Mouse (Mus musculus): Measurements from ENCODE around the gene C1qtnf3. TPM values are rescaled to one million over a fixed set of nuclear protein-coding genes. Genes with fewer than 3 reads are reported as not detected.

C1qtnf3 gene
- polyA plus RNA-seq, 1 experiment from 2014 or later, result 2.5 TPM

DNA sequence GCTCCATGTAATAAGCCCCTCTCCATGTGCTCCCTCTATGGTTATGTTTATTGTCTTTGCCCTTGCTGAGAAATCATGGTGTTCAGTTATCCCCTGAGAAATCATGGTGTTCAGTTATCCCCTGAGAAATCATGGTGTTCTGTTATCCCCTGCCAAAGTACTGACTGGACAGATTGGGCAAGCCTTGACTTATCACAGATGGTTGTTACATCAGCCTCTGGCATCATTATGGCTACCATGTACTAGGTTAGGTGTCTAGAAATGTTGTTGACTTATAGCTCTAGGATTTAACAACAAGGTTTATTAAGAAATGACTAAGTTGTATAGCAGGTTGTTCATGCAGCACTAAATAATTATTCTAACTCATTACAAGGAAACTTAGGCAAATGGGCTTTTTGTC lies 30.1 kb upstream of the C1qtnf3 start:
- TF ChIP-seq CTCF (IDR thresholded peaks at IDR 0.05), result no peak
- TF ChIP-seq EP300 (IDR thresholded peaks at IDR 0.05), result no peak
- no peak for ATAC-seq

GRCm38 (mm10) chr15:10922570-10922969 lies 29.6 kb upstream of the C1qtnf3 start:
- ATAC-seq, result no peak; the same call in 1 of the 2 replicates
- WGBS, result 41% methylated on average over 3 of the region's 3 CpGs

More for the DNA sequence above, 30.1 kb upstream of the C1qtnf3 start:
- DNase-seq (ENCODE audit: low spot score), result no peak
- no peaks in the 10 kb centered on the region for H3K4me1 ChIP-seq (ENCODE audit: insufficient read depth, low read depth, low read length)
- no peak overlapping the region for H3K27ac ChIP-seq (ENCODE audit: low read length)
- no peak overlapping the region for H3K9ac ChIP-seq (replicated peaks; ENCODE audit: low read depth)
- no peak overlapping the region for H3K4me2 ChIP-seq (replicated peaks; ENCODE audit: low read depth, low read length)
- H3K36me3 ChIP-seq (ENCODE audit: insufficient read depth, low read length), result no peaks in the 10 kb centered on the region
- no peaks in the 10 kb centered on the region for H3K27me3 ChIP-seq (replicated peaks; ENCODE audit: insufficient read depth, low read length)
- H3K9me3 ChIP-seq (ENCODE audit: low read length), result no peaks in the 10 kb centered on the region
- no peak overlapping the region for H3K4me3 ChIP-seq (ENCODE audit: low read depth, low read length)

DNA sequence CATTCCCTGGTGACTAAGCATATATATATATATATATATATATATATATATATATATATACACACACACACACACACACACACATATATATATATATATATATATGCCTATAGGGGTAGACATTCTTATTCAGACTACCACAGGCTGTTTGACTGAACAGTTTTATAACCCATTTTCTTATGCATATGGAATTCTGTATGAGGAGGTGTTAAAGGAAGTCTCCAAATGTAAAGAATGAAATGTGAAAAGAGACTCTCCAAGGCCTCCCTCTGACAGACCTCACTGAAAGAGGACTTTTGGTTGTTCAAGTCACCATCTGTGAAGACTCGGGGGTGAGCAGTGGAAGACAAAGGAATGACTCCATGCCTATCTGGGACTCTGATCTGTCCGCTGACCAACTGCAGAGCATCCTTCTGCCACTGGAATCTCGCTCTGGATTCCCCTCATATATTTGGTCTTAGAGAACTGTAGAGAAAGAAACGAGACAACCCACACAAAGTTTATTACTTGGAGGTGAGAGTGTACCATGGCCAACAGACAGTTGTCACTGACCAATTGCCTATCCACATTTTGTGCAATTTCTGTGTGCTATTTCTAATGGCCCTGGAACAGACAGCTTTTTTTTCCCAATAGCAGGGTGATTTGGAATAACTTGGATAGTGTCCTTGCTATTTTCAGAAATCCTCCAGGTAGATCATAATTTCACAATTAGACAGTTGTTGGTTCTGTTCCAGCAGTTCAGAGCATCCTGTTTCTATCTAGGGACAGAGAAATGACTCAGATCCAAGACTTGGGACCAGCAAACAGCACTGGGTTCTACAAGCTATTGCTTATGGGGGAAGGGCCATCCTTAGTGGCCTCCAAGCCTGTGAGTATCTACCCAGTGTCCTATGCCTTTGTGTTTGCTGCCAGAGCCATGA lies 28.8 kb upstream of the C1qtnf3 start:
- Histone ChIP-seq H3K9ac (replicated peaks; ENCODE audit: low read depth) (no peak overlapping the region), H3K36me3 (ENCODE audit: insufficient read depth, low read length) (no peaks in the 10 kb centered on the region), H3K4me1 (ENCODE audit: insufficient read depth, low read depth, low read length) (no peaks in the 10 kb centered on the region), H3K27ac (ENCODE audit: low read length) (no peak overlapping the region), H3K27me3 (replicated peaks; ENCODE audit: insufficient read depth, low read length) (no peaks in the 10 kb centered on the region), H3K9me3 (ENCODE audit: low read length) (no peaks in the 10 kb centered on the region), H3K4me3 (ENCODE audit: low read depth, low read length) (no peak overlapping the region), H3K4me2 (replicated peaks; ENCODE audit: low read depth, low read length) (no peak overlapping the region)
- WGBS, result 71% methylated on average over 4 of the region's 4 CpGs
- ATAC-seq (no peak), DNase-seq (ENCODE audit: low spot score) (no peak)
- TF ChIP-seq CTCF (IDR thresholded peaks at IDR 0.05), result no peak
- TF ChIP-seq EP300 (IDR thresholded peaks at IDR 0.05), result no peak

More at GRCm38 (mm10) chr15:10922570-10922969, 29.6 kb upstream of the C1qtnf3 start:
- TF ChIP-seq CTCF (IDR thresholded peaks at IDR 0.05) (no peak), EP300 (IDR thresholded peaks at IDR 0.05) (no peak)
- Histone ChIP-seq H3K27ac (ENCODE audit: low read length) (no peak overlapping the region), H3K4me1 (ENCODE audit: insufficient read depth, low read depth, low read length) (no peaks in the 10 kb centered on the region), H3K36me3 (ENCODE audit: insufficient read depth, low read length) (no peaks in the 10 kb centered on the region), H3K9me3 (ENCODE audit: low read length) (no peaks in the 10 kb centered on the region), H3K4me2 (replicated peaks; ENCODE audit: low read depth, low read length) (no peak overlapping the region), H3K4me3 (ENCODE audit: low read depth, low read length) (no peak overlapping the region), H3K9ac (replicated peaks; ENCODE audit: low read depth) (no peak overlapping the region), H3K27me3 (replicated peaks; ENCODE audit: insufficient read depth, low read length) (no peaks in the 10 kb centered on the region)
- no peak for DNase-seq (ENCODE audit: low spot score)

GRCm38 (mm10) chr15:10927325-10927724 lies 24.8 kb upstream of the C1qtnf3 start:
- TF ChIP-seq CTCF (IDR thresholded peaks at IDR 0.05), result no peak
- TF ChIP-seq EP300 (IDR thresholded peaks at IDR 0.05), result no peak
- DNase-seq (ENCODE audit: low spot score), result no peak
- 57% methylated on average over 8 of the region's 8 CpGs for WGBS
- H3K4me1 ChIP-seq (ENCODE audit: insufficient read depth, low read depth, low read length), result no peaks in the 10 kb centered on the region
- no peak for ATAC-seq
- H3K27ac ChIP-seq (ENCODE audit: low read length), result no peak overlapping the region
- H3K4me3 ChIP-seq (ENCODE audit: low read depth, low read length), result no peak overlapping the region
- H3K9ac ChIP-seq (replicated peaks; ENCODE audit: low read depth), result no peak overlapping the region
- no peaks in the 10 kb centered on the region for H3K36me3 ChIP-seq (ENCODE audit: insufficient read depth, low read length)
- no peak overlapping the region for H3K4me2 ChIP-seq (replicated peaks; ENCODE audit: low read depth, low read length)
- H3K9me3 ChIP-seq (ENCODE audit: low read length), result no peaks in the 10 kb centered on the region
- no peaks in the 10 kb centered on the region for H3K27me3 ChIP-seq (replicated peaks; ENCODE audit: insufficient read depth, low read length)

DNA sequence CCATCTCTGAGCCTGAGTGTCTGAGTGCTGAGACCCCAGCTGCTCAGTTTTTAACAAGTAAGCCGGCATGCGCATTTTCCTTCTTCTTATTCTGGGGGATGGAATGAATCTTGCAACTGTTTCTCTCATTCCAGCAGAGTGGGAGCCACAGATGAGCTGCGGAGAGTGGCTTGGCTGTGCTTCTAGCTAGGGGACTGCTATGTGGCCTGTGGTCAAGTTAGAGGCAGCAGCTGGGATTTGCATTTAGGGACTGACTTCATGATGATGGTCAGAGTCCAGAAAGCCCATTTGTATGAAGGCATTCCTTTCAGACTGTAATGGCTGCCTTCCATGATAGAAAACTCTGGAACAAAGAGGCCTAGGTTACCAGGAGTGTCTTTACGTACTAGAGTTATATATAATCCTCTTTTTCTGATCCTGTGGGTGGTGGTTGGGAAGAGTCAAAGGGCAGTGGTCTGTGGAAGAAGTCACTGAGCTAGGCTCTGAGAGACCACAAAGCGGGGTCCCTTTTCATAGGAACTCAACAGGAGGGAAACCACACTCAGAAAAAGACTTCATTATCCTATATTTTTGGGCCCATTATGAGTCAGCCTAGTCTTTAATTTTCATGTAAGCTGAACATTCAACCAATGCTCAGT lies 23.4 kb upstream of the C1qtnf3 start:
- no peaks in the 10 kb centered on the region for H3K9me3 ChIP-seq (ENCODE audit: low read length)
- DNase-seq (ENCODE audit: low spot score) (no peak), ATAC-seq (no peak)
- no peak overlapping the region for H3K9ac ChIP-seq (replicated peaks; ENCODE audit: low read depth)
- H3K4me2 ChIP-seq (replicated peaks; ENCODE audit: low read depth, low read length), result no peak overlapping the region
- no peak for TF ChIP-seq EP300 (IDR thresholded peaks at IDR 0.05)
- TF ChIP-seq CTCF (IDR thresholded peaks at IDR 0.05), result no peak
- H3K4me3 ChIP-seq (ENCODE audit: low read depth, low read length), result no peak overlapping the region
- WGBS, result 94% methylated on average over 5 of the region's 5 CpGs
- H3K27ac ChIP-seq (ENCODE audit: low read length), result no peak overlapping the region
- no peaks in the 10 kb centered on the region for H3K36me3 ChIP-seq (ENCODE audit: insufficient read depth, low read length)
- no peaks in the 10 kb centered on the region for H3K27me3 ChIP-seq (replicated peaks; ENCODE audit: insufficient read depth, low read length)
- H3K4me1 ChIP-seq (ENCODE audit: insufficient read depth, low read depth, low read length), result no peaks in the 10 kb centered on the region

DNA sequence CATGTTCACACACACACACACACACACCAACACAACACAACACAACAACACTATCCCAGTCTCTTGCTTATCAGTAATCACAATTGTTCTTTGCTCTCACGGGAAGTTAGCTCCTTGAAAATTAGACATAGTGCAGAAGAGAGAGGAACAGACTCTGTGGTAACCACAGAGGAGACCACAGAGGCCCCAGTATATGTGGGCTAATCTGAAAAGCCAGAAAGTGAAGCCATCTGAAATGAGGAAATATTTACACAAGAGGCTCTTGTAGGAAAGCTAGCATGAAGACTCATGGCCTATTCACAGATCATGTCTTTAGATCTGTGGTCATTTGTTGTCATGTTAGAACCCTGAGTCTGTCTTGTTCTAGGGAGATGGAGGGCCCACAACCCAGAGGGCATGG lies 18.2 kb upstream of the C1qtnf3 start:
- H3K4me2 ChIP-seq (replicated peaks; ENCODE audit: low read depth, low read length), result no peak overlapping the region
- no peaks in the 10 kb centered on the region for H3K36me3 ChIP-seq (ENCODE audit: insufficient read depth, low read length)
- no peaks in the 10 kb centered on the region for H3K27me3 ChIP-seq (replicated peaks; ENCODE audit: insufficient read depth, low read length)
- WGBS, result 32% methylated on average over 1 of the region's 1 CpGs
- no peak for TF ChIP-seq CTCF (IDR thresholded peaks at IDR 0.05)
- TF ChIP-seq EP300 (IDR thresholded peaks at IDR 0.05), result no peak
- no peaks in the 10 kb centered on the region for H3K4me1 ChIP-seq (ENCODE audit: insufficient read depth, low read depth, low read length)
- DNase-seq (ENCODE audit: low spot score) (no peak), ATAC-seq (no peak)
- no peaks in the 10 kb centered on the region for H3K9me3 ChIP-seq (ENCODE audit: low read length)
- no peak overlapping the region for H3K27ac ChIP-seq (ENCODE audit: low read length)
- H3K9ac ChIP-seq (replicated peaks; ENCODE audit: low read depth), result no peak overlapping the region
- H3K4me3 ChIP-seq (ENCODE audit: low read depth, low read length), result no peak overlapping the region

All from lung, postnatal 0 days (tissue).